Mouse (Mus musculus): Measurements from ENCODE around the gene Rimbp2. TPM values are rescaled to one million over a fixed set of nuclear protein-coding genes. Genes with fewer than 3 reads are reported as not detected.

The Rimbp2 gene
- total and polyA plus RNA-seq, 3 experiments = not detected

- Histone ChIP-seq H3K36me3 (ENCODE audit: control insufficient read depth in 1 of 2, insufficient read depth in 2 of 2, low read length in 2 of 2) (no peaks in the 10 kb centered on the region), H3K9ac (ENCODE audit: control insufficient read depth, low read depth, low read length, poor library complexity, severe bottlenecking) (no peak overlapping the region), H3K4me1 (ENCODE audit: control insufficient read depth in 1 of 2, insufficient read depth in 2 of 2, low read length in 2 of 2) (no peaks in the 10 kb centered on the region), H3K4me3 (ENCODE audit: control insufficient read depth in 1 of 2, insufficient read depth in 1 of 2, low read depth in 2 of 2, low read length in 2 of 2) (no peak overlapping the region), H3K27ac (ENCODE audit: control insufficient read depth, low read depth, low read length) (no peak overlapping the region), H3K79me2 (ENCODE audit: control insufficient read depth, insufficient read depth, low read length, poor library complexity) (no peaks in the 10 kb centered on the region), H3K9me3 (replicated peaks; ENCODE audit: insufficient read depth, low read length) (no peaks in the 10 kb centered on the region; the same call in 1 of the 2 replicates), H3K27me3 (ENCODE audit: control insufficient read depth in 1 of 2, insufficient read depth in 2 of 2, low read length in 2 of 2) (no peaks in the 10 kb centered on the region)
- DNase-seq (ENCODE audit: low read depth, low spot score) = no peak
- TF ChIP-seq MYB (IDR thresholded peaks at IDR 0.05; ENCODE audit: low read depth, low read length) (no peak), POLR2AphosphoS5 (IDR thresholded peaks at IDR 0.05; ENCODE audit: borderline replicate concordance, low read depth, low read length) (no peak), POLR2AphosphoS2 (IDR thresholded peaks at IDR 0.05; ENCODE audit: low read length) (no peak), TCF12 (IDR thresholded peaks at IDR 0.05; ENCODE audit: low read depth, low read length) (no peak), NELFE (IDR thresholded peaks at IDR 0.05; ENCODE audit: low read depth, low read length) (no peak), SMC3 (IDR thresholded peaks at IDR 0.05; ENCODE audit: low read depth, low read length) (no peak), MAX (IDR thresholded peaks at IDR 0.05; ENCODE audit: low read length) (no peak), GATA1 (IDR thresholded peaks at IDR 0.05; ENCODE audit: low read depth, low read length) (no peak), CTCF (IDR thresholded peaks at IDR 0.05 in 2 of 3, conservative IDR thresholded peaks at IDR 0.05 in 1 of 3; ENCODE audit: control insufficient read depth in 1 of 3, insufficient read depth in 1 of 3, low read depth in 2 of 3, low read length in 3 of 3, poor library complexity in 1 of 3, severe bottlenecking in 1 of 3) (no peak), ZC3H11A (IDR thresholded peaks at IDR 0.05; ENCODE audit: low read depth, low read length) (no peak), ZNF384 (IDR thresholded peaks at IDR 0.05; ENCODE audit: low read depth, low read length) (no peak), RAD21 (IDR thresholded peaks at IDR 0.05; ENCODE audit: low read depth, low read length) (no peak), RCOR1 (IDR thresholded peaks at IDR 0.05; ENCODE audit: low read depth, low read length) (no peak), GABPA (IDR thresholded peaks at IDR 0.05; ENCODE audit: low read depth, low read length) (no peak), MAFK (IDR thresholded peaks at IDR 0.05; ENCODE audit: borderline replicate concordance, low read depth, low read length) (no peak), E2F4 (IDR thresholded peaks at IDR 0.05; ENCODE audit: borderline replicate concordance, low read depth, low read length) (no peak), JUND (IDR thresholded peaks at IDR 0.05; ENCODE audit: low read depth, low read length) (no peak)
These were observed 138.2 kb downstream of the Rimbp2 start for GRCm38 (mm10) chr5:128815078-128815477.

DNA sequence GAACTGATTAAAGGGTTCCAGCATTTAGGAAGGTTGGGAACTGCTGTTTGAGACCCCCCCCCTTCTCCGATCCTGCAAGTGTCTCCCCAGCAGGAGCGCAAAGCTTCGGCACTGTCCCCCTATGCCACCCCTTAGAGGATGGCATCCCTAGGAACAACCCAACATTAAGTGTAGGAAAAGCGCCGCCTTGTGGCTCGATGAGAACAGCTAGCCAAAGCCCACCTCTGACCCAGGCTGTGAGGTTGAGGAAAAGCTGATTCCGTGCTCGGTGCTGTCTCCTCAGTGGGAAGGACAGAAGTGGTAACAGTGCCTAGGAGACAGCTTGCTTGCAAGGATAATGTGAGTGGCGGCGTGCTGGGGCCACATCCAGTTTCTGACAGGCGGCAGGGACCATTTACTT is 140.2 kb downstream of the Rimbp2 start:
- H3K4me3 ChIP-seq (ENCODE audit: control insufficient read depth in 1 of 2, insufficient read depth in 1 of 2, low read depth in 2 of 2, low read length in 2 of 2) = no peak overlapping the region
- TF ChIP-seq TCF12 (IDR thresholded peaks at IDR 0.05; ENCODE audit: low read depth, low read length) = no peak
- no peak for TF ChIP-seq BHLHE40 (IDR thresholded peaks at IDR 0.05; ENCODE audit: borderline replicate concordance, low read depth, low read length)
- TF ChIP-seq MYB (IDR thresholded peaks at IDR 0.05; ENCODE audit: low read depth, low read length) = no peak
- TF ChIP-seq ZKSCAN1 (IDR thresholded peaks at IDR 0.05; ENCODE audit: low read depth, low read length) = no peak
- H3K79me2 ChIP-seq (ENCODE audit: control insufficient read depth, insufficient read depth, low read length, poor library complexity) = no peaks in the 10 kb centered on the region
- H3K9ac ChIP-seq (ENCODE audit: control insufficient read depth, low read depth, low read length, poor library complexity, severe bottlenecking) = no peak overlapping the region
- no peak overlapping the region for H3K27ac ChIP-seq (ENCODE audit: control insufficient read depth, low read depth, low read length)
- no peak for DNase-seq (ENCODE audit: low read depth, low spot score)
- no peaks in the 10 kb centered on the region for H3K9me3 ChIP-seq (replicated peaks; ENCODE audit: insufficient read depth, low read length)
- H3K27me3 ChIP-seq (ENCODE audit: control insufficient read depth in 1 of 2, insufficient read depth in 2 of 2, low read length in 2 of 2) = no peaks in the 10 kb centered on the region
- H3K4me1 ChIP-seq (ENCODE audit: control insufficient read depth in 1 of 2, insufficient read depth in 2 of 2, low read length in 2 of 2) = no peaks in the 10 kb centered on the region
- H3K36me3 ChIP-seq (ENCODE audit: control insufficient read depth in 1 of 2, insufficient read depth in 2 of 2, low read length in 2 of 2) = no peaks in the 10 kb centered on the region

Data from MEL (cell line).